Mouse (Mus musculus) limb, embryonic 12.5 days (tissue): ENCODE measurements around the gene Pla2r1. TPM values are rescaled to one million over a fixed set of nuclear protein-coding genes. Genes with fewer than 3 reads are reported as not detected.
A peak's percentile ranks its signal among the peaks of the same experiment; 100 is the strongest.

Experiments used
- ATAC-seq: fragments of 200-750 bp; cut with Nextera tagmentation; 2 replicates; pipeline ENCODE4 v1.8.0; 2017; ENCODE audit warnings: low read depth, moderate TSS enrichment; ENCODE audit not compliant: insufficient number of reproducible peaks, insufficient read depth, low FRiP score, low TSS enrichment
- H3K27ac ChIP-seq: fragments of 300-500 bp; sonication (generic); 2 replicates; pipeline ENCODE4 v1.5.1; 2016; ENCODE audit warnings: mild to moderate bottlenecking, moderate library complexity
- H3K27me3 ChIP-seq: fragments of 300-500 bp; sonication (generic); 2 replicates; pipeline ENCODE4 v1.6.1; 2016; ENCODE audit warnings: mild to moderate bottlenecking, moderate library complexity
- H3K36me3 ChIP-seq: fragments of 300-500 bp; sonication (generic); 2 replicates; pipeline ENCODE4 v1.6.1; 2016; ENCODE audit warnings: mild to moderate bottlenecking, moderate library complexity
- H3K4me1 ChIP-seq: fragments of 300-500 bp; sonication (generic); replicated peaks from 2 replicates; pipeline ENCODE4 v1.6.1; 2016
- H3K4me2 ChIP-seq: fragments of 300-500 bp; sonication (generic); 2 replicates; pipeline ENCODE4 v1.6.1; 2016; ENCODE audit warnings: mild to moderate bottlenecking, moderate library complexity
- H3K4me3 ChIP-seq: fragments of 300-500 bp; sonication (generic); replicated peaks from 2 replicates; pipeline ENCODE4 v1.5.1; 2016; ENCODE audit warnings: mild to moderate bottlenecking
- H3K9ac ChIP-seq: fragments of 300-500 bp; sonication (generic); replicated peaks from 2 replicates; pipeline ENCODE4 v1.6.1; 2016; ENCODE audit warnings: mild to moderate bottlenecking, moderate library complexity
- H3K9me3 ChIP-seq: fragments of 300-500 bp; sonication (generic); 2 replicates; pipeline ENCODE4 v1.6.1; 2016; ENCODE audit warnings: mild to moderate bottlenecking, moderate library complexity
- WGBS: fragments of 180-500 bp; shearing (Covaris S2); methylation state at CpG from one replicate; pipeline ENCODE4 v1.1.7; 2016; 5-methylcytosine and 5-hydroxymethylcytosine counted together
- polyA plus RNA-seq: library from polyadenylated mRNA; unstranded; fragments of >200 nt; fragmentation: Nextera tagmentation; extraction: Ambion mirVana; gene quantifications from 2 replicates; pipeline ENCODE4 v1.2.1, GENCODE M21; 2016

The Pla2r1 gene
- 1.2 and 1.9 TPM in 2 replicates for polyA plus RNA-seq

- no peaks in the 10 kb centered on the region for H3K36me3 ChIP-seq
- WGBS = 3% methylated on average over 33 of the region's 33 CpGs
Observed at GRCm38 (mm10) chr2:60552902-60553682, at the start of gene Pla2r1. Gene Pla2r1 (minus strand): TSS chr2:60553308.

GRCm38 (mm10) chr2:60601326-60601725, 48.2 kb upstream of the Pla2r1 start:
- H3K27ac ChIP-seq = no peak overlapping the region
- H3K9ac ChIP-seq = no peak overlapping the region
- ATAC-seq = no peak
- H3K9me3 ChIP-seq = no peaks in the 10 kb centered on the region
- H3K27me3 ChIP-seq = no peaks in the 10 kb centered on the region
- H3K4me1 ChIP-seq = no peaks in the 10 kb centered on the region
- H3K36me3 ChIP-seq = no peaks in the 10 kb centered on the region
- no peak overlapping the region for H3K4me2 ChIP-seq
- H3K4me3 ChIP-seq = no peak overlapping the region
- WGBS = 87% methylated on average over 2 of the region's 2 CpGs

More at GRCm38 (mm10) chr2:60552902-60553682, at the start of gene Pla2r1:
- peaks cover 25% of the 10 kb centered on the region for H3K27me3 ChIP-seq
- no peaks in the 10 kb centered on the region for H3K9me3 ChIP-seq
- peaks cover 10% of the 10 kb centered on the region for H3K4me1 ChIP-seq
- peak within 1 kb of the TSS; percentile 75 for H3K4me2 ChIP-seq
- no peak within 1 kb of the TSS for H3K27ac ChIP-seq
- H3K4me3 ChIP-seq = peak within 1 kb of the TSS; percentile 43
- ATAC-seq = peak; percentile 65; the same call in 1 of the 2 replicates
- H3K9ac ChIP-seq = peak within 1 kb of the TSS; percentile 44

GRCm38 (mm10) chr2:60600863-60601262, 47.8 kb upstream of the Pla2r1 start:
- Histone ChIP-seq H3K9ac (no peak overlapping the region), H3K27ac (no peak overlapping the region), H3K27me3 (no peaks in the 10 kb centered on the region), H3K4me3 (no peak overlapping the region), H3K36me3 (no peaks in the 10 kb centered on the region), H3K4me2 (no peak overlapping the region), H3K9me3 (no peaks in the 10 kb centered on the region), H3K4me1 (no peaks in the 10 kb centered on the region)
- ATAC-seq = no peak
- 89% methylated on average over 2 of the region's 2 CpGs for WGBS

- Histone ChIP-seq H3K4me2 (no peak overlapping the region), H3K9me3 (no peaks in the 10 kb centered on the region), H3K27me3 (no peaks in the 10 kb centered on the region), H3K36me3 (no peaks in the 10 kb centered on the region), H3K9ac (no peak overlapping the region), H3K4me3 (no peak overlapping the region), H3K27ac (no peak overlapping the region), H3K4me1 (no peaks in the 10 kb centered on the region)
- 88% methylated on average over 4 of the region's 4 CpGs for WGBS
- ATAC-seq = no peak
Observed at GRCm38 (mm10) chr2:60583416-60583815, 30.3 kb upstream of the Pla2r1 start.

- no peak for ATAC-seq
- Histone ChIP-seq H3K9me3 (no peaks in the 10 kb centered on the region), H3K27me3 (peaks cover 25% of the 10 kb centered on the region), H3K4me1 (peaks cover 11% of the 10 kb centered on the region), H3K36me3 (no peaks in the 10 kb centered on the region), H3K4me3 (no peak overlapping the region), H3K27ac (no peak overlapping the region), H3K4me2 (no peak overlapping the region), H3K9ac (no peak overlapping the region)
- WGBS = 76% methylated on average over 4 of the region's 4 CpGs
Observed at GRCm38 (mm10) chr2:60554561-60554960, 1.5 kb upstream of the Pla2r1 start.

- Histone ChIP-seq H3K9ac (peak overlapping the region; percentile 44), H3K27me3 (peaks cover 25% of the 10 kb centered on the region), H3K36me3 (no peaks in the 10 kb centered on the region), H3K9me3 (no peaks in the 10 kb centered on the region), H3K27ac (no peak overlapping the region), H3K4me3 (peak overlapping the region; percentile 43), H3K4me1 (peaks cover 10% of the 10 kb centered on the region), H3K4me2 (peak overlapping the region; percentile 75)
- ATAC-seq = no peak
- WGBS = 25% methylated on average over 21 of the region's 21 CpGs
Observed at GRCm38 (mm10) chr2:60552177-60552901, 769 bp downstream of the Pla2r1 start.

- no peak overlapping the region for H3K9ac ChIP-seq
- no peak overlapping the region for H3K4me2 ChIP-seq
- H3K27me3 ChIP-seq = peaks cover 25% of the 10 kb centered on the region
- H3K9me3 ChIP-seq = no peaks in the 10 kb centered on the region
- WGBS = 60% methylated on average over 2 of the region's 2 CpGs
- H3K4me1 ChIP-seq = peaks cover 10% of the 10 kb centered on the region
- H3K4me3 ChIP-seq = no peak overlapping the region
- H3K36me3 ChIP-seq = no peaks in the 10 kb centered on the region
- no peak for ATAC-seq
- no peak overlapping the region for H3K27ac ChIP-seq
Observed at GRCm38 (mm10) chr2:60551673-60552072, 1.4 kb downstream of the Pla2r1 start.

- Histone ChIP-seq H3K4me3 (no peak overlapping the region), H3K9ac (no peak overlapping the region), H3K9me3 (no peaks in the 10 kb centered on the region), H3K27me3 (peaks cover 25% of the 10 kb centered on the region), H3K4me2 (no peak overlapping the region), H3K36me3 (no peaks in the 10 kb centered on the region), H3K4me1 (peaks cover 10% of the 10 kb centered on the region), H3K27ac (no peak overlapping the region)
- WGBS = 91% methylated on average over 8 of the region's 8 CpGs
- ATAC-seq = no peak
Observed at GRCm38 (mm10) chr2:60550521-60550920, 2.6 kb downstream of the Pla2r1 start.

- H3K4me3 ChIP-seq = no peak overlapping the region
- no peaks in the 10 kb centered on the region for H3K36me3 ChIP-seq
- H3K27ac ChIP-seq = no peak overlapping the region
- no peak overlapping the region for H3K4me2 ChIP-seq
- 83% methylated on average over 2 of the region's 2 CpGs for WGBS
- peaks cover 10% of the 10 kb centered on the region for H3K4me1 ChIP-seq
- ATAC-seq = no peak
- H3K27me3 ChIP-seq = peaks cover 25% of the 10 kb centered on the region
- H3K9ac ChIP-seq = no peak overlapping the region
- no peaks in the 10 kb centered on the region for H3K9me3 ChIP-seq
Observed at GRCm38 (mm10) chr2:60549851-60550250, 3.3 kb downstream of the Pla2r1 start.

GRCm38 (mm10) chr2:60546082-60546481, 7.0 kb downstream of the Pla2r1 start:
- 80% methylated on average over 4 of the region's 4 CpGs for WGBS
- Histone ChIP-seq H3K4me3 (no peak overlapping the region), H3K27me3 (peaks cover 4% of the 10 kb centered on the region; the same call in 1 of the 2 replicates), H3K9ac (no peak overlapping the region), H3K4me1 (peaks cover 26% of the 10 kb centered on the region), H3K36me3 (no peaks in the 10 kb centered on the region), H3K27ac (no peak overlapping the region), H3K9me3 (no peaks in the 10 kb centered on the region), H3K4me2 (no peak overlapping the region)
- ATAC-seq = no peak

- 48% methylated on average over 5 of the region's 5 CpGs for WGBS
- no peak for ATAC-seq
- Histone ChIP-seq H3K4me2 (no peak overlapping the region), H3K36me3 (no peaks in the 10 kb centered on the region), H3K4me3 (no peak overlapping the region), H3K4me1 (peaks cover 26% of the 10 kb centered on the region), H3K9me3 (no peaks in the 10 kb centered on the region), H3K27me3 (no peaks in the 10 kb centered on the region), H3K27ac (0 out of 2 replicates have a peak overlapping the region, but pooled peaks have one; percentile 53), H3K9ac (no peak overlapping the region)
Observed at GRCm38 (mm10) chr2:60544006-60544405, 9.1 kb downstream of the Pla2r1 start.
